Mouse (Mus musculus): ENCODE data around the gene Thsd7b.

DNA sequence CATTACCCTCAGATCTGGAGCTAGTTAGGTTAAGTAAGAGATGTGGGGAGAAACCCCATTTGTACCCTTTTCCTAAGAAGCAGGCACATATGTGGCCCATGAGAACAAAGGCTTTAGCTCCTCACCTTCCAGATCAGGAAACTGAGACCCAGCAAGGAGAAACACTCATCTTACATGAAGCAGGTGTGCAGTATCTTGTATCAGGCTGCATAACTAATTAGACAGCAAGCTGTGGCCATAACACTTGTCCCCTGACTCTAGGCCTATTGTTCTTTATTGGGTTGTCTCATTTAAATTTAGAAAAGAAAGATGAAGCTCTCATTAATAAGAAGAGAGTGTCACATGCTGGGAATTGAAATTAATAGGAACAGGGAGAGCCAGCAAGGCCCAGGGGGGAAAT lies 91.7 kb downstream of the Thsd7b start:
- no peak for TF ChIP-seq CTCF (IDR thresholded peaks at IDR 0.05; ENCODE audit: low read depth, low read length)
- TF ChIP-seq POLR2AphosphoS5 (IDR thresholded peaks at IDR 0.05; ENCODE audit: insufficient replicate concordance, low read depth, low read length), result no peak
- no peak for TF ChIP-seq GATA1 (IDR thresholded peaks at IDR 0.05; ENCODE audit: borderline replicate concordance, low read length)
